Mouse (Mus musculus): ENCODE measurements at regions not wholly inside any gene's neighbourhood (a gene's known extent, or its start where the extent isn't known, plus 50 kb on each side); places are given as distances from the start of the nearest gene placed in this dataset.

DNA sequence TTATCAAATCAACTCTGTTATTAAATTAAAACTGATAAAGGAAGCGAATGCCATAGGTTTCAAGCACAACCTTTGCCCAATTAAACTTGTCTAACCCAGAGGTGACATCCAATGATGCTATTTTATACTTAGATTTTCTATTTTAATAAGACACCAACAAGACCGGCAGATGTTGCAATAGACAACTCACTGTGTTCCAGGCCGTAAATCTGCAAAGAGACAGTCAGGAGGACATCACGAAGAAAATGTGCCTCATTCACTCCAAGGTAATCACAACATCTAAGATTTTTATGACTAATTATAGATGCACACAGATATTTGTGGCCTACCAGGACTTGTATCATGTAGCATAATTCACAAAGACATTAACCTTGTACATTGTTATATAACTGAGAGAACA is 281.5 kb upstream of the Cd180 start:
- TF ChIP-seq CTCF (IDR thresholded peaks at IDR 0.05) = no peak
- TF ChIP-seq EP300 (IDR thresholded peaks at IDR 0.05) = no peak
